Mouse (Mus musculus) lung, adult 2 months (tissue): ENCODE measurements at regions not wholly inside any gene's neighbourhood (a gene's known extent, or its start where the extent isn't known, plus 50 kb on each side); places are given as distances from the start of the nearest gene placed in this dataset.

Experiments used
- DNase-seq: peaks from one replicate; pipeline ENCODE4 v3.0.0; 2022
- H3K4me1 ChIP-seq: fragments of 200-500 bp; 2 replicates; pipeline ENCODE4 v1.6.1; 2011; ENCODE audit warnings: low read length; ENCODE audit not compliant: control insufficient read depth, insufficient read depth
- H3K4me3 ChIP-seq: fragments of 200-500 bp; replicated peaks from 2 replicates; pipeline ENCODE3; 2011; ENCODE audit warnings: low read depth, mild to moderate bottlenecking, control low read depth, low read length; ENCODE audit errors: extremely low read depth
- CTCF ChIP-seq: fragments of 200-500 bp; IDR thresholded peaks from 2 replicates; pipeline ENCODE4 v1.5.1; 2011; ENCODE audit warnings: mild to moderate bottlenecking, low read length, control low read depth; ENCODE audit not compliant: insufficient read depth
- POLR2A ChIP-seq: fragments of 200-500 bp; IDR thresholded peaks from 2 replicates; pipeline ENCODE4 v1.6.1; 2011; ENCODE audit warnings: low read depth, mild to moderate bottlenecking, control low read depth, low read length, borderline replicate concordance; ENCODE audit errors: extremely low read depth
- WGBS: fragments of 180-500 bp; shearing (Covaris S2); methylation state at CpG from one replicate; pipeline ENCODE4 v1.1.7; 2018; 5-methylcytosine and 5-hydroxymethylcytosine counted together

GRCm38 (mm10) chr11:34939002-34939401 is 105.6 kb upstream of the Spdl1 start:
- WGBS, result 93% methylated on average over 4 of the region's 4 CpGs
- Histone ChIP-seq H3K4me1 (peaks cover 4% of the 10 kb centered on the region), H3K4me3 (no peak overlapping the region)
- no peak for DNase-seq
- TF ChIP-seq CTCF (no peak), POLR2A (no peak)

- no peak for DNase-seq
- no peaks in the 10 kb centered on the region for H3K4me1 ChIP-seq
- no peak for TF ChIP-seq CTCF
- TF ChIP-seq POLR2A, result no peak
- H3K4me3 ChIP-seq, result no peak overlapping the region
Measured at GRCm38 (mm10) chr11:34932191-34932590, 98.8 kb upstream of the Spdl1 start.

GRCm38 (mm10) chr11:34917175-34917574 is 83.7 kb upstream of the Spdl1 start:
- Histone ChIP-seq H3K4me3 (no peak overlapping the region), H3K4me1 (no peaks in the 10 kb centered on the region)
- DNase-seq, result no peak
- 70% methylated on average over 1 of the region's 1 CpGs for WGBS
- TF ChIP-seq POLR2A (no peak), CTCF (no peak)

GRCm38 (mm10) chr11:34909841-34910240 is 76.4 kb upstream of the Spdl1 start:
- no peak overlapping the region for H3K4me3 ChIP-seq
- no peak for DNase-seq
- TF ChIP-seq POLR2A, result no peak
- no peak for TF ChIP-seq CTCF
- WGBS, result 40% methylated on average over 5 of the region's 5 CpGs
- no peaks in the 10 kb centered on the region for H3K4me1 ChIP-seq

- WGBS, result 40% methylated on average over 4 of the region's 4 CpGs
- DNase-seq, result no peak
- Histone ChIP-seq H3K4me3 (no peak overlapping the region), H3K4me1 (no peaks in the 10 kb centered on the region)
- TF ChIP-seq POLR2A (no peak), CTCF (no peak)
Measured at GRCm38 (mm10) chr11:34904271-34904670, 70.8 kb upstream of the Spdl1 start.

GRCm38 (mm10) chr11:34899400-34899799 is 66.0 kb upstream of the Spdl1 start:
- TF ChIP-seq CTCF (no peak), POLR2A (no peak)
- H3K4me1 ChIP-seq, result no peaks in the 10 kb centered on the region
- H3K4me3 ChIP-seq, result no peak overlapping the region
- no peak for DNase-seq
- WGBS, result 58% methylated on average over 3 of the region's 3 CpGs

- TF ChIP-seq CTCF (no peak), POLR2A (no peak)
- no peak for DNase-seq
- Histone ChIP-seq H3K4me3 (no peak overlapping the region), H3K4me1 (no peaks in the 10 kb centered on the region)
- 64% methylated on average over 7 of the region's 7 CpGs for WGBS
Measured at GRCm38 (mm10) chr11:34895624-34896023, 62.2 kb upstream of the Spdl1 start.

- TF ChIP-seq POLR2A (no peak), CTCF (no peak)
- WGBS, result 95% methylated on average over 7 of the region's 7 CpGs
- no peak for DNase-seq
- H3K4me1 ChIP-seq, result no peaks in the 10 kb centered on the region
- no peak overlapping the region for H3K4me3 ChIP-seq
Measured at GRCm38 (mm10) chr11:34888374-34889136, 55.1 kb upstream of the Spdl1 start.

GRCm38 (mm10) chr11:34887587-34887986 is 54.1 kb upstream of the Spdl1 start:
- Histone ChIP-seq H3K4me1 (no peaks in the 10 kb centered on the region), H3K4me3 (no peak overlapping the region)
- TF ChIP-seq POLR2A (no peak), CTCF (no peak)
- 86% methylated on average over 3 of the region's 3 CpGs for WGBS
- no peak for DNase-seq
